Mouse (Mus musculus): ENCODE data around the gene Stoml3. TPM values are rescaled to one million over a fixed set of nuclear protein-coding genes. Genes with fewer than 3 reads are reported as not detected.

Gene Stoml3
- polyA plus RNA-seq, 1 experiment, result 0.35 TPM

- H3K4me1 ChIP-seq (ENCODE audit: control insufficient read depth, insufficient read depth, low read length), result no peaks in the 10 kb centered on the region
- no peak for TF ChIP-seq POLR2A (IDR thresholded peaks at IDR 0.05; ENCODE audit: extremely low read depth, insufficient read depth, low read length)
- TF ChIP-seq CTCF (IDR thresholded peaks at IDR 0.05; ENCODE audit: extremely low read depth, insufficient read depth, low read length), result peak; percentile 41
- H3K27ac ChIP-seq (ENCODE audit: insufficient read depth, low read length), result no peak overlapping the region
- H3K4me3 ChIP-seq (ENCODE audit: insufficient read depth, low read length), result no peak overlapping the region
Observed at GRCm38 (mm10) chr3:53502428-53502827, 14.0 kb downstream of the Stoml3 start.

GRCm38 (mm10) chr3:53513096-53513495 is 24.6 kb downstream of the Stoml3 start:
- TF ChIP-seq CTCF (IDR thresholded peaks at IDR 0.05; ENCODE audit: extremely low read depth, insufficient read depth, low read length) (no peak), POLR2A (IDR thresholded peaks at IDR 0.05; ENCODE audit: extremely low read depth, insufficient read depth, low read length) (no peak)
- H3K4me3 ChIP-seq (ENCODE audit: insufficient read depth, low read length), result no peak overlapping the region
- H3K4me1 ChIP-seq (ENCODE audit: control insufficient read depth, insufficient read depth, low read length), result no peaks in the 10 kb centered on the region
- no peak overlapping the region for H3K27ac ChIP-seq (ENCODE audit: insufficient read depth, low read length)

- H3K4me3 ChIP-seq (ENCODE audit: insufficient read depth, low read length), result no peak overlapping the region
- no peaks in the 10 kb centered on the region for H3K4me1 ChIP-seq (ENCODE audit: control insufficient read depth, insufficient read depth, low read length)
- no peak overlapping the region for H3K27ac ChIP-seq (ENCODE audit: insufficient read depth, low read length)
- TF ChIP-seq POLR2A (IDR thresholded peaks at IDR 0.05; ENCODE audit: extremely low read depth, insufficient read depth, low read length) (no peak), CTCF (IDR thresholded peaks at IDR 0.05; ENCODE audit: extremely low read depth, insufficient read depth, low read length) (no peak)
Observed at GRCm38 (mm10) chr3:53514221-53515065, 26.0 kb downstream of the Stoml3 start.

- no peak overlapping the region for H3K4me3 ChIP-seq (ENCODE audit: insufficient read depth, low read length)
- H3K4me1 ChIP-seq (ENCODE audit: control insufficient read depth, insufficient read depth, low read length), result no peaks in the 10 kb centered on the region
- no peak overlapping the region for H3K27ac ChIP-seq (ENCODE audit: insufficient read depth, low read length)
- TF ChIP-seq CTCF (IDR thresholded peaks at IDR 0.05; ENCODE audit: extremely low read depth, insufficient read depth, low read length), result no peak
- TF ChIP-seq POLR2A (IDR thresholded peaks at IDR 0.05; ENCODE audit: extremely low read depth, insufficient read depth, low read length), result no peak
Observed at GRCm38 (mm10) chr3:53522794-53523193, 34.3 kb downstream of the Stoml3 start.

- Histone ChIP-seq H3K27ac (ENCODE audit: insufficient read depth, low read length) (no peak overlapping the region), H3K4me1 (ENCODE audit: control insufficient read depth, insufficient read depth, low read length) (no peaks in the 10 kb centered on the region), H3K4me3 (ENCODE audit: insufficient read depth, low read length) (peak overlapping the region; percentile 30)
- TF ChIP-seq CTCF (IDR thresholded peaks at IDR 0.05; ENCODE audit: extremely low read depth, insufficient read depth, low read length) (peak; percentile 66), POLR2A (IDR thresholded peaks at IDR 0.05; ENCODE audit: extremely low read depth, insufficient read depth, low read length) (no peak)
Observed at GRCm38 (mm10) chr3:53525737-53526136, 37.3 kb downstream of the Stoml3 start.

GRCm38 (mm10) chr3:53530305-53530704 is 41.9 kb downstream of the Stoml3 start:
- Histone ChIP-seq H3K4me3 (ENCODE audit: insufficient read depth, low read length) (no peak overlapping the region), H3K27ac (ENCODE audit: insufficient read depth, low read length) (no peak overlapping the region), H3K4me1 (ENCODE audit: control insufficient read depth, insufficient read depth, low read length) (no peaks in the 10 kb centered on the region)
- TF ChIP-seq CTCF (IDR thresholded peaks at IDR 0.05; ENCODE audit: extremely low read depth, insufficient read depth, low read length) (no peak), POLR2A (IDR thresholded peaks at IDR 0.05; ENCODE audit: extremely low read depth, insufficient read depth, low read length) (no peak)

- Histone ChIP-seq H3K4me3 (ENCODE audit: insufficient read depth, low read length) (no peak overlapping the region), H3K4me1 (ENCODE audit: control insufficient read depth, insufficient read depth, low read length) (no peaks in the 10 kb centered on the region), H3K27ac (ENCODE audit: insufficient read depth, low read length) (no peak overlapping the region)
- no peak for TF ChIP-seq POLR2A (IDR thresholded peaks at IDR 0.05; ENCODE audit: extremely low read depth, insufficient read depth, low read length)
- no peak for TF ChIP-seq CTCF (IDR thresholded peaks at IDR 0.05; ENCODE audit: extremely low read depth, insufficient read depth, low read length)
Observed at GRCm38 (mm10) chr3:53532091-53532490, 43.6 kb downstream of the Stoml3 start.

GRCm38 (mm10) chr3:53552691-53553090 is 64.2 kb downstream of the Stoml3 start:
- Histone ChIP-seq H3K4me1 (ENCODE audit: control insufficient read depth, insufficient read depth, low read length) (no peaks in the 10 kb centered on the region), H3K27ac (ENCODE audit: insufficient read depth, low read length) (no peak overlapping the region), H3K4me3 (ENCODE audit: insufficient read depth, low read length) (no peak overlapping the region)
- no peak for TF ChIP-seq POLR2A (IDR thresholded peaks at IDR 0.05; ENCODE audit: extremely low read depth, insufficient read depth, low read length)
- TF ChIP-seq CTCF (IDR thresholded peaks at IDR 0.05; ENCODE audit: extremely low read depth, insufficient read depth, low read length), result no peak

- no peak overlapping the region for H3K27ac ChIP-seq (ENCODE audit: insufficient read depth, low read length)
- TF ChIP-seq POLR2A (IDR thresholded peaks at IDR 0.05; ENCODE audit: extremely low read depth, insufficient read depth, low read length), result no peak
- TF ChIP-seq CTCF (IDR thresholded peaks at IDR 0.05; ENCODE audit: extremely low read depth, insufficient read depth, low read length), result no peak
- no peaks in the 10 kb centered on the region for H3K4me1 ChIP-seq (ENCODE audit: control insufficient read depth, insufficient read depth, low read length)
- H3K4me3 ChIP-seq (ENCODE audit: insufficient read depth, low read length), result no peak overlapping the region
Observed at GRCm38 (mm10) chr3:53555031-53555952, 66.8 kb downstream of the Stoml3 start.
